Mouse (Mus musculus) lung, embryonic 14.5 days (tissue): Measurements from ENCODE around the gene Dab1. TPM values are rescaled to one million over a fixed set of nuclear protein-coding genes. Genes with fewer than 3 reads are reported as not detected.
A peak's percentile ranks its signal among the peaks of the same experiment; 100 is the strongest.

ENCODE experiments used
- ATAC-seq: fragments of 200-750 bp; cut with Nextera tagmentation; 2 replicates; pipeline ENCODE4 v1.8.0; 2017; ENCODE audit warnings: mild to moderate bottlenecking, moderate TSS enrichment, moderate library complexity; ENCODE audit not compliant: insufficient read depth
- DNase-seq: peaks from one replicate; pipeline ENCODE4 v3.0.0-alpha.2; 2015
- H3K27ac ChIP-seq: fragments of 300-500 bp; sonication (generic); 2 replicates; pipeline ENCODE4 v1.5.1; 2014; ENCODE audit warnings: low read depth, mild to moderate bottlenecking, moderate library complexity
- H3K27me3 ChIP-seq: fragments of 300-500 bp; sonication (generic); 2 replicates; pipeline ENCODE4 v1.6.1; 2014; ENCODE audit warnings: low read length, control low read depth; ENCODE audit not compliant: insufficient read depth
- H3K36me3 ChIP-seq: fragments of 300-500 bp; sonication (generic); 2 replicates; pipeline ENCODE4 v1.6.1; 2014; ENCODE audit warnings: control low read depth; ENCODE audit not compliant: insufficient read depth
- H3K4me1 ChIP-seq: fragments of 300-500 bp; sonication (generic); 2 replicates; pipeline ENCODE4 v1.6.1; 2014; ENCODE audit warnings: antibody characterized with exemption, control low read depth; ENCODE audit not compliant: insufficient read depth
- H3K4me2 ChIP-seq: fragments of 300-500 bp; sonication (generic); 2 replicates; pipeline ENCODE4 v1.6.1; 2014; ENCODE audit warnings: mild to moderate bottlenecking
- H3K4me3 ChIP-seq: fragments of 300-500 bp; sonication (generic); 2 replicates; pipeline ENCODE4 v1.5.1; 2014; ENCODE audit warnings: low read depth, low read length
- H3K9ac ChIP-seq: fragments of 300-500 bp; sonication (generic); 2 replicates; pipeline ENCODE4 v1.6.1; 2014
- H3K9me3 ChIP-seq: fragments of 300-500 bp; sonication (generic); 2 replicates; pipeline ENCODE4 v1.6.1; 2016; ENCODE audit warnings: low read depth, low read length, control low read depth
- CTCF ChIP-seq: IDR thresholded peaks from 2 replicates; pipeline ENCODE4 v1.5.1; 2016; ENCODE audit warnings: antibody characterized with exemption, low read depth
- WGBS: fragments of 180-500 bp; shearing (Covaris S2); extraction: QIAGEN DNeasy Blood & Tissue Kit; methylation state at CpG from one replicate; pipeline ENCODE4 v1.1.7; 2014; 5-methylcytosine and 5-hydroxymethylcytosine counted together
- polyA plus RNA-seq: library from polyadenylated mRNA; unstranded; fragments of >200 nt; fragmentation: Nextera tagmentation; extraction: Ambion mirVana; gene quantifications from 2 replicates; pipeline ENCODE4 v1.2.1, GENCODE M21; 2014

Gene Dab1
- polyA plus RNA-seq, 1 experiment from 2014 or later: 4.4 TPM

GRCm38 (mm10) chr4:104122364-104122763, 503.2 kb downstream of the Dab1 start:
- Histone ChIP-seq H3K9ac (no peak overlapping the region), H3K9me3 (no peaks in the 10 kb centered on the region), H3K27me3 (no peaks in the 10 kb centered on the region), H3K4me1 (no peaks in the 10 kb centered on the region), H3K27ac (no peak overlapping the region), H3K4me3 (no peak overlapping the region), H3K36me3 (no peaks in the 10 kb centered on the region), H3K4me2 (no peak overlapping the region)
- no peak for TF ChIP-seq CTCF
- WGBS: 50% methylated on average over 1 of the region's 1 CpGs
- DNase-seq (no peak), ATAC-seq (no peak)

- Histone ChIP-seq H3K4me2 (no peak overlapping the region), H3K27ac (no peak overlapping the region), H3K4me3 (no peak overlapping the region), H3K27me3 (no peaks in the 10 kb centered on the region), H3K9me3 (no peaks in the 10 kb centered on the region), H3K9ac (no peak overlapping the region), H3K36me3 (no peaks in the 10 kb centered on the region), H3K4me1 (no peaks in the 10 kb centered on the region)
- no peak for TF ChIP-seq CTCF
- ATAC-seq (no peak), DNase-seq (no peak)
Measured at GRCm38 (mm10) chr4:104153637-104154036, 534.5 kb downstream of the Dab1 start.

- H3K27ac ChIP-seq: no peak overlapping the region
- H3K4me2 ChIP-seq: no peak overlapping the region
- H3K36me3 ChIP-seq: no peaks in the 10 kb centered on the region
- H3K4me3 ChIP-seq: no peak overlapping the region
- no peaks in the 10 kb centered on the region for H3K27me3 ChIP-seq
- H3K4me1 ChIP-seq: no peaks in the 10 kb centered on the region
- TF ChIP-seq CTCF: no peak
- no peak overlapping the region for H3K9ac ChIP-seq
- H3K9me3 ChIP-seq: no peaks in the 10 kb centered on the region
- WGBS: 85% methylated on average over 3 of the region's 3 CpGs
- ATAC-seq (no peak), DNase-seq (no peak)
Measured at GRCm38 (mm10) chr4:104178067-104178466, 558.9 kb downstream of the Dab1 start.

GRCm38 (mm10) chr4:104186311-104186710, 567.2 kb downstream of the Dab1 start:
- Histone ChIP-seq H3K27me3 (no peaks in the 10 kb centered on the region), H3K9ac (no peak overlapping the region), H3K4me3 (no peak overlapping the region), H3K4me1 (no peaks in the 10 kb centered on the region), H3K4me2 (no peak overlapping the region), H3K27ac (no peak overlapping the region), H3K36me3 (no peaks in the 10 kb centered on the region), H3K9me3 (no peaks in the 10 kb centered on the region)
- ATAC-seq (no peak), DNase-seq (no peak)
- TF ChIP-seq CTCF: no peak
- 83% methylated on average over 4 of the region's 4 CpGs for WGBS

- H3K9me3 ChIP-seq: no peaks in the 10 kb centered on the region
- no peak for TF ChIP-seq CTCF
- no peaks in the 10 kb centered on the region for H3K36me3 ChIP-seq
- peak; percentile 81 for DNase-seq
- peak; percentile 93 for ATAC-seq
- no peak overlapping the region for H3K27ac ChIP-seq
- H3K4me1 ChIP-seq: no peaks in the 10 kb centered on the region
- WGBS: 55% methylated on average over 8 of the region's 8 CpGs
- H3K27me3 ChIP-seq: no peaks in the 10 kb centered on the region
- H3K9ac ChIP-seq: no peak overlapping the region
- no peak overlapping the region for H3K4me2 ChIP-seq
- H3K4me3 ChIP-seq: no peak overlapping the region
Measured at GRCm38 (mm10) chr4:104198635-104199034, 579.5 kb downstream of the Dab1 start.

GRCm38 (mm10) chr4:104201686-104202085, 582.5 kb downstream of the Dab1 start:
- H3K27me3 ChIP-seq: no peaks in the 10 kb centered on the region
- no peaks in the 10 kb centered on the region for H3K4me1 ChIP-seq
- H3K36me3 ChIP-seq: no peaks in the 10 kb centered on the region
- no peak for DNase-seq
- H3K4me3 ChIP-seq: no peak overlapping the region
- no peak overlapping the region for H3K9ac ChIP-seq
- ATAC-seq: no peak
- H3K4me2 ChIP-seq: no peak overlapping the region
- H3K27ac ChIP-seq: no peak overlapping the region
- no peaks in the 10 kb centered on the region for H3K9me3 ChIP-seq
- no peak for TF ChIP-seq CTCF
- 70% methylated on average over 5 of the region's 5 CpGs for WGBS

- TF ChIP-seq CTCF: no peak
- WGBS: 50% methylated on average over 6 of the region's 6 CpGs
- no peaks in the 10 kb centered on the region for H3K4me1 ChIP-seq
- no peak overlapping the region for H3K27ac ChIP-seq
- no peak overlapping the region for H3K4me2 ChIP-seq
- no peak overlapping the region for H3K4me3 ChIP-seq
- no peaks in the 10 kb centered on the region for H3K36me3 ChIP-seq
- no peak overlapping the region for H3K9ac ChIP-seq
- H3K9me3 ChIP-seq: no peaks in the 10 kb centered on the region
- no peak for ATAC-seq
- no peaks in the 10 kb centered on the region for H3K27me3 ChIP-seq
- no peak for DNase-seq
Measured at GRCm38 (mm10) chr4:104204047-104204446, 584.9 kb downstream of the Dab1 start.

GRCm38 (mm10) chr4:104206639-104207038, 587.5 kb downstream of the Dab1 start:
- H3K4me2 ChIP-seq: no peak overlapping the region
- no peak overlapping the region for H3K9ac ChIP-seq
- H3K9me3 ChIP-seq: no peaks in the 10 kb centered on the region
- ATAC-seq (no peak), DNase-seq (no peak)
- H3K36me3 ChIP-seq: no peaks in the 10 kb centered on the region
- H3K4me1 ChIP-seq: no peaks in the 10 kb centered on the region
- WGBS: 68% methylated on average over 5 of the region's 5 CpGs
- TF ChIP-seq CTCF: no peak
- H3K27me3 ChIP-seq: no peaks in the 10 kb centered on the region
- no peak overlapping the region for H3K27ac ChIP-seq
- no peak overlapping the region for H3K4me3 ChIP-seq
